In the genomic region with DNA sequence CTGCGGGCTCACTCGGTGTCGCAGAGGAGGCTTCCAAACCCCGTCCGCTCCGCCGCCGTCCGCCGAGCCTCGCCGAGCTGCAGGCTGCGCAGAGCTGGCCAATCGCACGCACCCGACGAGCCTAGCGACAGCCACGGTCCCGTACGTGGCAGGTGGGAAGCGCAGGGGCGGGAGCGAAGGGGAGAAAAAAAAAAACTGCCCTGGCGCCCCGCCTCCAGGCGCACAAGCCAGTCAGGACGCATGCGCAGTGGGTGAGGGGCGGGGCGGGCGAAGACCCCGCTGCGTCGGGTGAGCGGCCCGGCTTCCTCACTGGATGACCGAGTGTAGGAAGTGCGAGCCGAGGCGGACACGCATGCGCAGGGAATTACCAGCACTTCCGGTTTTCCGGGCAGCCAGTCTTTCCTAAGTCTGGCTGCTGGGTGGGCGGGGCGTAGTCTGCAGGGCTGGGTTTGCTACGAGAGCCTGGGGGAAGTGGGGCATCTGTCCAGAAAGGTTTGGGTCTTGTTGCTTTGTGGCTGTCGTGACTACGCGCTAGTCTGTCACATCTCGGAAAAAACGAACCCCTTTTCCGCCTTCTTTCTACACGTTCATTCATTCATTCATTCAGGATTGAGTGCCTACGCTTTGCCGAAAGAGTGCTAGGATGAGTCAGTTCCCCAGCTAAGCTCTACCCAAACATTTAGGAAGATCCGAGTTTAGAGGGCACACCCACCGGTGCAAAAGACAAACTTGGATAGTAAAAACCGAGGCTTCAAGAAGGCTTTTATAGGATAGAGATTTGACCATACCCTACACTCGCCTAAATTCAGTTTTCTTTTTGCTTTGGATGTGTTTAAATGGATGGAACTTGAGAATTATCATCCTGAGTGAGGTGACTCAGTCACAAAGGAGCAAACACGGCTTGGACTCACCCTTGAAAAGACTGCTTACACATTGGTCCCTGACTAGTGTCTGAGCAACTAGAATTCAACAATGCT, we compare ENCODE assay signal across 1 mouse cellular context.
TF ChIP-seq lines count a peak whose summit lies in the region.

Gene Tfg (minus strand): TSS at position 227 of the 977 bp plus-strand sequence.

TF ChIP-seq in CH12.LX, 34 proteins besides CTCF, POLR2A, EP300 and RAD21 (continued from another document):
- peak; percentile 68 for TF ChIP-seq CHD2 (IDR thresholded peaks at IDR 0.05; ENCODE audit: low read length)
- peak; percentile 100 for TF ChIP-seq ZNF384 (IDR thresholded peaks at IDR 0.05; ENCODE audit: low read depth, low read length)
- TF ChIP-seq USF2 (conservative IDR thresholded peaks at IDR 0.05; ENCODE audit: low read depth, low read length): no peak
- TF ChIP-seq NELFE (IDR thresholded peaks at IDR 0.05; ENCODE audit: low read depth, low read length): peak; percentile 92
- peak; percentile 72 for TF ChIP-seq MAZ (IDR thresholded peaks at IDR 0.05; ENCODE audit: low read depth, low read length)
- 0 out of 2 replicates have a peak, but pooled peaks have one; percentile 34 for TF ChIP-seq E2F4 (IDR thresholded peaks at IDR 0.05; ENCODE audit: insufficient replicate concordance, low read depth, low read length)
- 0 out of 2 replicates have a peak, but pooled peaks have one; percentile 77 for TF ChIP-seq CHD1 (IDR thresholded peaks at IDR 0.05; ENCODE audit: low read depth, low read length)
- peak; percentile 69 for TF ChIP-seq BHLHE40 (IDR thresholded peaks at IDR 0.05; ENCODE audit: low read depth, low read length)
- 0 out of 2 replicates have a peak, but pooled peaks have one; percentile 11 for TF ChIP-seq MAFK (IDR thresholded peaks at IDR 0.05; ENCODE audit: insufficient replicate concordance, low read length)
- peak; percentile 85 for TF ChIP-seq TCF12 (IDR thresholded peaks at IDR 0.05; ENCODE audit: low read depth, low read length)
- TF ChIP-seq MXI1 (IDR thresholded peaks at IDR 0.05; ENCODE audit: low read depth, low read length): peak; percentile 71
- TF ChIP-seq USF1 (IDR thresholded peaks at IDR 0.05; ENCODE audit: low read depth, low read length): 0 out of 2 replicates have a peak, but pooled peaks have one; percentile 1
- TF ChIP-seq GABPA (IDR thresholded peaks at IDR 0.05; ENCODE audit: insufficient replicate concordance, low read depth, low read length): no peak
- TF ChIP-seq ZC3H11A (IDR thresholded peaks at IDR 0.05; ENCODE audit: low read depth, low read length): no peak
- TF ChIP-seq TBP (conservative IDR thresholded peaks at IDR 0.05; ENCODE audit: low read depth, low read length): peak; percentile 92
- no peak for TF ChIP-seq JUN (IDR thresholded peaks at IDR 0.05; ENCODE audit: insufficient read depth, low read depth, low read length)
- peak; percentile 100 for TF ChIP-seq NRF1 (IDR thresholded peaks at IDR 0.05; ENCODE audit: low read depth, low read length)
- no peak; the same call in 1 of the 2 replicates for TF ChIP-seq IRF4 (IDR thresholded peaks at IDR 0.05; ENCODE audit: low read depth, low read length)
- no peak for TF ChIP-seq PAX5 (IDR thresholded peaks at IDR 0.05; ENCODE audit: low read length)
- peak; percentile 84 for TF ChIP-seq HCFC1 (IDR thresholded peaks at IDR 0.05; ENCODE audit: low read depth, low read length)
- peak; percentile 89 for TF ChIP-seq ZMIZ1 (IDR thresholded peaks at IDR 0.05; ENCODE audit: low read depth, low read length)
- TF ChIP-seq JUND (conservative IDR thresholded peaks at IDR 0.05; ENCODE audit: low read depth, low read length): no peak
- TF ChIP-seq ZKSCAN1 (IDR thresholded peaks at IDR 0.05; ENCODE audit: borderline replicate concordance, low read depth, low read length): no peak
- peak; percentile 84 for TF ChIP-seq MAX (IDR thresholded peaks at IDR 0.05; ENCODE audit: low read length)
- TF ChIP-seq MYC (IDR thresholded peaks at IDR 0.05; ENCODE audit: low read depth, low read length): 0 out of 2 replicates have a peak, but pooled peaks have one; percentile 48
